Mouse (Mus musculus): Measurements from ENCODE around the gene Acbd3.
A peak's percentile ranks its signal among the peaks of the same experiment; 100 is the strongest.

Gene Acbd3

GRCm38 (mm10) chr1:180725704-180726179 lies at the start of gene Acbd3:
Acbd3 (plus strand) TSS chr1:180726043.
- peak; percentile 94 for DNase-seq (ENCODE audit: low read depth)

- no peak for DNase-seq (ENCODE audit: low read depth)
These were observed 34.6 kb upstream of the Acbd3 start for GRCm38 (mm10) chr1:180691284-180691683.

- peak; percentile 16 for DNase-seq (ENCODE audit: low read depth)
These were observed 29.1 kb upstream of the Acbd3 start, which contains the start of gene Mixl1 for GRCm38 (mm10) chr1:180696626-180697352. Mixl1 (minus strand) TSS chr1:180697034.

- no peak for DNase-seq (ENCODE audit: low read depth)
These were observed 27.8 kb upstream of the Acbd3 start for GRCm38 (mm10) chr1:180698063-180698462.

- no peak for DNase-seq (ENCODE audit: low read depth)
These were observed 22.4 kb upstream of the Acbd3 start for GRCm38 (mm10) chr1:180703400-180703799.

DNA sequence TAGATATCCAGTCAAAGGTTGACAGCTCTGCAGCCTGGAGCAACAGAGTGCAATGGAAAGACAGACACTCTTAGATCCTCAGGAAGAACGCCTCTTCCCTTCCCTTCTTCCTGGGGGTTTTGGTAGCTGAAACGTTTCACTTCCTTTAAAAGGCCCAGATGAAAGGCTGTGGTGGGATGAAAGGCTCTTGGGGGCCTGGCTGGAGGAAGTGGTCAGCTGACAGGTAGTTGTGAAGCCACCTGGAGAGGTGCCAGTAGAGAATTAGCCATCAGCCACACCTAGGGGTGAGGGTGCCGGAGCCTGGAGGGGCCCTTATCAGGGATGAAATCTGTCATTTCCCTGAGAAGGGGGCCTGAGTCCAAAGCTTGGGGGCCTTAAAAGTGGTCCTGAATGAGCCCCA lies 18.5 kb upstream of the Acbd3 start:
- DNase-seq (ENCODE audit: low read depth) = no peak

DNA sequence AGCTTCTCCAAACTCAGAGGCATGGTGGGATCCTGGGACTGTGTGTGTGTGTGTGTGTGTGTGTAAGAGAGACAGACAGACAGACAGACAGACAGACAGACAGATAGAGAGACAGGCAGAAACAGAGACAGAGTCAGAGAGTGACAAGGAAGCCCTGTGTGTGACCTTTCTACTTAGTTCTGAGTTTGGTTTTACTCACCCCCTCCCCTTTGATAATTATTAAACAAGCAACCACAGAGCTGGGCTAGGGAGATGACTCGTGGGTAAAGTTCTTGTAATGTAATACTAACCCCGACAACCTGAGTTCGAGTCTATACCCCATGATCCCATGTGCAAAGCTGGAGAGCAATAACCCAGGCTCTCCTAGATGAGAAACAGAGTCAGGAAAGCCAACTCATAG lies 18.0 kb upstream of the Acbd3 start:
- DNase-seq (ENCODE audit: low read depth) = no peak

- no peak for DNase-seq (ENCODE audit: low read depth)
These were observed 16.7 kb upstream of the Acbd3 start for GRCm38 (mm10) chr1:180708935-180709776.

- DNase-seq (ENCODE audit: low read depth) = no peak
These were observed 7.1 kb upstream of the Acbd3 start for GRCm38 (mm10) chr1:180718756-180719155.

GRCm38 (mm10) chr1:180719483-180719882 lies 6.4 kb upstream of the Acbd3 start:
- no peak for DNase-seq (ENCODE audit: low read depth)

- DNase-seq (ENCODE audit: low read depth) = peak; percentile 90
These were observed 5.7 kb upstream of the Acbd3 start for GRCm38 (mm10) chr1:180719951-180720689.

DNA sequence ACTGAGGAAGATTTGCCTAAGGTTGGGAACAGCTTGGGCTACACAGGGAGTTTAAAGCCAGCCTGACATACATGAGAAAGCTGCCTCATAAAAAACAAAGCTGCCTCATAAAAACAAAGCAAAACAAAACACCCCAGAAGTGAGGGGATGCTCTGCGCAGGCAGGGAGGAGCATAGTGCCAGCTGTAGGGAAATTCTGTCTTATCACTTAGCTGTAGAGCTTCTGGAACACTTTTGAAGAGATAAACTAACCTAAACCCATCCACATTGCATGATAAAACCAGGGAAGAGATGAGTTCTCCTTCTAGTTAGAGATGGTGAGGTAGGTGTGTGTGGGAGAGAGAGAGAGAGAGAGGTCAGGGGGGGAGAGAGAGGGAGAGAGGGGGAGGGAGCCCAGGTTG lies 3.2 kb upstream of the Acbd3 start:
- DNase-seq (ENCODE audit: low read depth) = no peak

GRCm38 (mm10) chr1:180723701-180724238 lies 2.1 kb upstream of the Acbd3 start:
- no peak for DNase-seq (ENCODE audit: low read depth)

DNA sequence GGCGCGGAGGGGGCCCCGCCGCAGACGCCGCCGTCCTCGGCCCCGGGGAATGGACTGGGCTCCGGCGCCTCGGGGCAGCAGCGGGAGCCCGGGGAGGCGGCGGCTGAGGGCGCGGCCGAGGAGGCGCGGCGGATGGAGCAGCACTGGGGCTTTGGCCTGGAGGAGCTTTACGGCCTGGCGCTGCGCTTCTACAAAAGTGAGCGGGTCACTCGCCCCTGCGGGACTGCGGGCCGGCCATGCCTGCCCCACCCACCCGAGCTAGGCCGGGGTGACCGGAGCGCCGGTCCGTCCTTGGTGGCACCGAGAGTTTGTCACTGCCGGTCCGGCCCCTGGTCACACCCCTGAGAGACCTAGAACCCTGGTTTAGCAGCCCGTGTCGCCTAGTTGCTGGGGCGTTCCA lies 340 bp downstream of the Acbd3 start:
- no peak for DNase-seq (ENCODE audit: low read depth)

DNA sequence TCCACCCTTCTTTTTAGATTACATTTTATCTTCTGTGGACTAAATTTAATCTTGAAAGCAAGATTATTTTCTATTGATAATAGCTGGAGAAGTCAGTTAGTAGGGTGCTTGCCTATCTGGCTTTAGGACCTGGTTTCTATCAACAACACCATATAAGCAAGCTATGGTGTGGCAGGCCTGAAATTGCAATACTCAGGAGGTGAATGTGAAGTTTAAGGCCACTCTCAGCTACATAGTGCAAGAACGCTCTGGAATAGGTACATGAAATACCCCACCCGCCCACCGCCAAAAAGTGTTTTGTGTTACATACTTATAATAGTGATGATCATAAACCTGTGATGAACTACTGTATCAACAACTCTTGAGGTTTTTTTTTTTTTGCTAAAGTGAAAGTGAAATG lies 3.4 kb downstream of the Acbd3 start:
- peak; percentile 43 for DNase-seq (ENCODE audit: low read depth)

DNA sequence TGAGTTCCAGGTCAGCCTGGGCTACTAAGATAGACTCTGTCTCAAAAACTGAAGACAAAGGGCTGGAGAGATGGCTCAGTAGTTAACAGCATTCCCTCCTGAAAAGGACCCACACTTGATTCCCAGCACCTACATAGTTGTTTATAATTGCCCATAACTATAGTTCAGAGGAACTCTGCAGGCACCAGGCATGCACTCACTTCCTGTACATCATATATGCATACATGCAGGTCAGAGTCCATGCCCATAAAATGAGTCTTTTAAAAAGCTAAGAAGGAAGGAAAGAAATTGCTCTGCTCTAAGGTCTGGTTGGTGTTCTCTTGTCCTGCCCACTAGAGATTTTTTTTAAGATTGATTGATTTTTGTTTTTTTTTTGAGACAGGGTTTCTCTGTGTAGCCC lies 22.0 kb downstream of the Acbd3 start:
- DNase-seq (ENCODE audit: low read depth) = no peak

DNA sequence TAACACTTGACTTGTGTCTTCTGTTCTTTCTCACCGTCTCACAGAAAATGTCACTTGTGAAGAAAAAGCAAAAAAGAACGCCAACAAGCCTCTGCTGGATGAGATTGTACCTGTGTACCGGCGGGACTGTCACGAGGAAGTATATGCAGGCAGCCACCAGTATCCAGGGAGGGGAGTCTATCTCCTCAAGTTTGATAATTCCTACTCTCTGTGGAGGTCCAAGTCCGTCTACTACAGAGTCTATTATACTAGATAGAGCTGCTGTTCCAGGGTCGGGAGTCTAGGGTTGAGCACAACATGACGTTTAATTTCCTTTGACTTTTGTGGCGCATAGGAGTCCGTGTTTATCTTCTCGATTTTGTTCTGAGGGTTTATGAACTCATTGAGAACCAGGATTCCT lies 26.3 kb downstream of the Acbd3 start:
- DNase-seq (ENCODE audit: low read depth) = no peak

- DNase-seq (ENCODE audit: low read depth) = no peak
These were observed 28.5 kb downstream of the Acbd3 start for GRCm38 (mm10) chr1:180754376-180754775.

GRCm38 (mm10) chr1:180756711-180757110 lies 30.9 kb downstream of the Acbd3 start:
- no peak for DNase-seq (ENCODE audit: low read depth)

DNA sequence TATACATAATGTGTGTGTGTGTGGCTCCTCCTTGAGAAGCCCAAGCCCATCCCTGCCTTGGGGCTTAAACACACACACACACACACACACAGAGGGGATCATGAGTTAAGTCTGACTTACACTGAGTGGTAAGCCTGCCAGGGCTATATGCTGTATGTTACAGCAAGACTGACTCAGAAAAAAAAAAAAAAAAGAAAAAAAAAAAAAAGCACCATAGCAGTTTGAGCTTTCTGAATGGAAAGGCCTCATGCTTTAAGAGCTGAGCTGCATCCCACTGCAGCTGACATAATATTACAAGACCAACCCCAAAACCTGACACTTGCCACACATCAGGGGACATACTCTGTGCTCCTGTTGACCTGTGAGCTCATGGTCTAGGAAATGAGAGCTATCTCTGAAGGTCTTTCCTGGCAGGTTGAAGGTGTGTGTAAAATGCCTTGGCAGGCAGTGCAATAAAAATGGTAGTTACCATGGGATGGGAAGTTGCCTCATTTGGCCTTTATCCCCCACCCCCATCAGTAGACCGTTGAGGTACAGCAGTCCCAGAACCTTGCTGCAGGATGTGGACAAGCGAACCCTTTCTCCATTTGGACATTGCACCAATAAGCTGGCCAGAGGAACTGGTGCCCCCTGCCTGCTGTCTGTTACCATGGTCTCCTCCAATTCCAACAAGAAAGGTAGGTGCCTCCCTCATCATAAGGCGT lies 31.6 kb downstream of the Acbd3 start:
- DNase-seq (ENCODE audit: low read depth) = no peak

DNA sequence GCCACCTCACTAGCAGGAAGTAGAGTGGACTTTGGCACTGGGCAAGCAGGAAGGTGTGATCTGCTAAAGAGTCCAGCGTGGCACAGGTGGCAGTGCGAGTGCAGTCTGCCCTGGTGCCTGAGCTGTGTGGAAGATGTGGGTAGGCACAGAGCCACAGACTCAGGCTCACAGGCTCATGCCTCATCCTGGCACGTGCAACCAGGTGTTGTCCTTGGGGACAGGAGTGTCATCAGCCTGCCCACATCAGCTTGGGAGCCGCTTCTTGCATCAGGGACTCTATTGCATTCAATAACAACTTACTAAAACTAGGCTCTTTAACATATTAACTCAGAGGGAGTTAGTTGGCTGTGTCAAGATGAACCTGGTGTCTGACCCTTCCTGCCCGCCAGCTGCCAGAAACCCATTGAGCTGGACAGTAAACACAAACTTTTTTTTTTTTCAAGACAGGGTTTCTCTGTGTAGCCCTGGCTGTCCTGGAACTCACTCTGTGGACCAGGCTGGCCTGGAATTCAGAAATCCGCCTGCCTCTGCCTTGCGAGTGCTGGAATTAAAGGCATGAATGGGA lies 32.2 kb downstream of the Acbd3 start:
- DNase-seq (ENCODE audit: low read depth) = no peak

Measured in induced T-regulatory cell, adult 2 months (primary cell).